Mouse (Mus musculus) erythroblast, embryonic 14.5 days (primary cell): ENCODE measurements around the gene Plekha8. TPM values are rescaled to one million over a fixed set of nuclear protein-coding genes. Genes with fewer than 3 reads are reported as not detected.

Experiments
- H3K27me3 ChIP-seq: 2 replicates; pipeline ENCODE4 v1.6.1; 2012; ENCODE audit warnings: inconsistent platforms; ENCODE audit not compliant: control insufficient read depth
- H3K36me3 ChIP-seq: 2 replicates; pipeline ENCODE4 v1.6.1; 2012; ENCODE audit warnings: mild to moderate bottlenecking, inconsistent platforms; ENCODE audit not compliant: control insufficient read depth
- H3K4me1 ChIP-seq: 2 replicates; pipeline ENCODE4 v1.6.1; 2012; ENCODE audit warnings: inconsistent platforms; ENCODE audit not compliant: control insufficient read depth
- H3K4me3 ChIP-seq: replicated peaks from 2 replicates; pipeline ENCODE3; 2012; ENCODE audit warnings: moderate library complexity, mild to moderate bottlenecking, inconsistent platforms
- H3K9me3 ChIP-seq: 2 replicates; pipeline ENCODE4 v1.6.1; 2012; ENCODE audit warnings: low read length, inconsistent platforms, mixed read lengths; ENCODE audit not compliant: control insufficient read depth
- GATA1 ChIP-seq: IDR thresholded peaks from 2 replicates; pipeline ENCODE4 v1.6.1; 2012; ENCODE audit warnings: low read length, inconsistent platforms, mixed read lengths
- TAL1 ChIP-seq: IDR thresholded peaks from 3 replicates; pipeline ENCODE4 v1.6.1; 2012; ENCODE audit warnings: low read length, inconsistent platforms, mixed read lengths
- polyA plus RNA-seq: library from polyadenylated mRNA; stranded (reverse); fragments of >175 nt; gene quantifications from 2 replicates; pipeline ENCODE4 v1.2.3, GENCODE M21; 2012

Gene Plekha8
- polyA plus RNA-seq, 1 experiment, result 0.02 TPM

GRCm38 (mm10) chr6:54672901-54673300, 78.0 kb downstream of the Plekha8 start:
- TF ChIP-seq GATA1, result no peak
- no peak for TF ChIP-seq TAL1
- Histone ChIP-seq H3K36me3 (no peaks in the 10 kb centered on the region), H3K9me3 (no peaks in the 10 kb centered on the region), H3K4me1 (no peaks in the 10 kb centered on the region), H3K4me3 (no peak overlapping the region), H3K27me3 (no peaks in the 10 kb centered on the region; the same call in 1 of the 2 replicates)

GRCm38 (mm10) chr6:54679686-54680085, 84.8 kb downstream of the Plekha8 start:
- Histone ChIP-seq H3K36me3 (no peaks in the 10 kb centered on the region), H3K27me3 (peaks cover 29% of the 10 kb centered on the region), H3K9me3 (no peaks in the 10 kb centered on the region), H3K4me3 (no peak overlapping the region), H3K4me1 (peaks cover 30% of the 10 kb centered on the region)
- TF ChIP-seq GATA1, result no peak
- TF ChIP-seq TAL1, result no peak

- H3K4me3 ChIP-seq, result peak within 1 kb of the TSS; percentile 83
- H3K9me3 ChIP-seq, result no peaks in the 10 kb centered on the region
- H3K27me3 ChIP-seq, result peaks cover 29% of the 10 kb centered on the region
- no peaks in the 10 kb centered on the region for H3K36me3 ChIP-seq
- H3K4me1 ChIP-seq, result peaks cover 36% of the 10 kb centered on the region
- TF ChIP-seq TAL1, result no peak
These were observed 86.2 kb downstream of the Plekha8 start, which contains the start of gene Mturn for GRCm38 (mm10) chr6:54680891-54681745. Mturn (plus strand) TSS chr6:54681624.

- H3K4me1 ChIP-seq, result peaks cover 36% of the 10 kb centered on the region
- H3K4me3 ChIP-seq, result peak overlapping the region; percentile 83
- H3K27me3 ChIP-seq, result peaks cover 29% of the 10 kb centered on the region
- no peaks in the 10 kb centered on the region for H3K36me3 ChIP-seq
- no peak for TF ChIP-seq TAL1
- no peaks in the 10 kb centered on the region for H3K9me3 ChIP-seq
These were observed 87.0 kb downstream of the Plekha8 start for GRCm38 (mm10) chr6:54681746-54682428.

- TF ChIP-seq TAL1 (no peak), GATA1 (no peak)
- Histone ChIP-seq H3K4me3 (no peak overlapping the region), H3K27me3 (peaks cover 33% of the 10 kb centered on the region), H3K36me3 (no peaks in the 10 kb centered on the region), H3K4me1 (peaks cover 36% of the 10 kb centered on the region), H3K9me3 (no peaks in the 10 kb centered on the region)
These were observed 89.2 kb downstream of the Plekha8 start for GRCm38 (mm10) chr6:54684085-54684484.

GRCm38 (mm10) chr6:54685103-54685502, 90.2 kb downstream of the Plekha8 start:
- TF ChIP-seq TAL1 (no peak), GATA1 (no peak)
- Histone ChIP-seq H3K4me1 (peaks cover 27% of the 10 kb centered on the region), H3K9me3 (no peaks in the 10 kb centered on the region), H3K27me3 (peaks cover 34% of the 10 kb centered on the region), H3K36me3 (no peaks in the 10 kb centered on the region), H3K4me3 (no peak overlapping the region)

- no peaks in the 10 kb centered on the region for H3K36me3 ChIP-seq
- peaks cover 34% of the 10 kb centered on the region for H3K27me3 ChIP-seq
- peaks cover 23% of the 10 kb centered on the region for H3K4me1 ChIP-seq
- no peaks in the 10 kb centered on the region for H3K9me3 ChIP-seq
- no peak for TF ChIP-seq GATA1
- TF ChIP-seq TAL1, result no peak
- no peak overlapping the region for H3K4me3 ChIP-seq
These were observed 90.9 kb downstream of the Plekha8 start for GRCm38 (mm10) chr6:54685716-54686395.

GRCm38 (mm10) chr6:54686946-54687737, 92.2 kb downstream of the Plekha8 start:
- H3K4me1 ChIP-seq, result peaks cover 13% of the 10 kb centered on the region
- no peak overlapping the region for H3K4me3 ChIP-seq
- H3K27me3 ChIP-seq, result peaks cover 29% of the 10 kb centered on the region
- H3K36me3 ChIP-seq, result no peaks in the 10 kb centered on the region
- no peaks in the 10 kb centered on the region for H3K9me3 ChIP-seq
- TF ChIP-seq GATA1 (no peak), TAL1 (no peak)
